In the genomic region with DNA sequence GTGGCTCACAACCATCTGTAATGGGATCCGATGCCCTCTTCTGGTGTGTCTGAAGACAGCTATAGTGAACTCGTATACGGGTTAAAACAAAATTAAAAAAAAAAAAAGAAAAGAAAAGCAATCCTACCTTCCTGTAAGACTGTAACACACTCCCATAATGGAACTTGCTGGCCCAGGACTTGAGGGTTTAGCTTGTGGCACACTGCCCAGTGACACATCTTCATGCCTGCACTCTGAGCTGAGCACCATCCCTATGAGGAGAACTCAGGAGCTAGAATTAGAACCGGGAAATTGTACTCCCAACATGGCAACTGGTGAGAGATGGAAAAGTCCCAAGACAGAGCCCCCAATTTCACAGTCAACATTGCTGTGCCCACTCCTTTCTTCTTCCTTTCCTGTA, we compare ENCODE assay signal across 35 mouse cellular contexts. TPM values are rescaled to one million over a fixed set of nuclear protein-coding genes. Genes with fewer than 3 reads are reported as not detected.
DNase-seq lines count a peak whose midpoint lies in the region; ATAC-seq and TF ChIP-seq lines count a peak whose summit lies in the region.
"Had no signal": no experiment of that assay in that cellular context is flagged by ENCODE, and none has a peak within 500 bp of the region (broad histone marks: within the 10 kb centered on the region; RNA-seq: fewer than 3 reads in every experiment).

No protein-coding gene starts in this region.

- no peak overlapping the region for H3K4me3 ChIP-seq in intestine, postnatal 0 days (ENCODE audit: low read depth, low read length)
- H3K4me3 ChIP-seq in intestine, embryonic 15.5 days (replicated peaks): no peak overlapping the region
- H3K4me3 ChIP-seq in testis, adult 2 months (ENCODE audit: control insufficient read depth, low read depth, low read length): peak overlapping the region; percentile 92

- no peak overlapping the region for H3K9ac ChIP-seq in intestine, postnatal 0 days (ENCODE audit: low read depth, low read length)
- no peak overlapping the region for H3K9ac ChIP-seq in intestine, embryonic 15.5 days
- H3K9ac ChIP-seq: hindbrain, embryonic 14.5 days; stomach, embryonic 15.5 days had no signal

- no peaks in the 10 kb centered on the region for H3K9me3 ChIP-seq in intestine, postnatal 0 days (ENCODE audit: control insufficient read depth)
- H3K9me3 ChIP-seq in intestine, embryonic 15.5 days: no peaks in the 10 kb centered on the region
- H3K9me3 ChIP-seq: heart, embryonic 10.5 days; limb, embryonic 13.5 days; liver, embryonic 15.5 days; lung, embryonic 15.5 days; stomach, embryonic 15.5 days had no signal

- peak overlapping the region; percentile 60; the same call in 1 of the 2 replicates for H3K4me2 ChIP-seq in intestine, postnatal 0 days (replicated peaks; ENCODE audit: low read depth)
- no peak overlapping the region for H3K4me2 ChIP-seq in intestine, embryonic 15.5 days (replicated peaks)

- H3K4me1 ChIP-seq in intestine, postnatal 0 days (replicated peaks; ENCODE audit: control insufficient read depth, insufficient read depth, low read length): peaks cover 4% of the 10 kb centered on the region; the same call in 1 of the 2 replicates
- H3K4me1 ChIP-seq in intestine, embryonic 15.5 days (replicated peaks): no peaks in the 10 kb centered on the region; the same call in 1 of the 2 replicates
- peaks cover 7% of the 10 kb centered on the region for H3K4me1 ChIP-seq in testis, adult 2 months (ENCODE audit: control insufficient read depth, insufficient read depth, low read length)

- H3K27ac ChIP-seq in intestine, postnatal 0 days (ENCODE audit: low read depth, low read length): no peak overlapping the region
- H3K27ac ChIP-seq in intestine, embryonic 15.5 days: no peak overlapping the region
- no peak overlapping the region for H3K27ac ChIP-seq in testis, adult 2 months (ENCODE audit: control insufficient read depth, insufficient read depth, low read depth, low read length)
- H3K27ac ChIP-seq: hindbrain, embryonic 14.5 days; neural tube, embryonic 12.5 days had no signal

- 90% methylated on average over 4 of the region's 4 CpGs for WGBS in intestine, postnatal 0 days
- 92% methylated on average over 4 of the region's 4 CpGs for WGBS in intestine, embryonic 15.5 days

- no peak for TF ChIP-seq CTCF in intestine, postnatal 0 days (IDR thresholded peaks at IDR 0.05; ENCODE audit: low read depth)
- no peak for TF ChIP-seq CTCF in testis, adult 2 months (IDR thresholded peaks at IDR 0.05; ENCODE audit: control insufficient read depth, insufficient read depth, insufficient replicate concordance, low read depth, low read length)

- ATAC-seq in intestine, postnatal 0 days: no peak
- no peak for ATAC-seq in intestine, embryonic 15.5 days
- ATAC-seq: activated CD4-positive, CD25-positive, alpha-beta regulatory T cell, adult 4 months had no signal

- no peak for TF ChIP-seq POLR2A in testis, adult 2 months (IDR thresholded peaks at IDR 0.05; ENCODE audit: control insufficient read depth, low read depth, low read length)

- peaks cover 13% of the 10 kb centered on the region for H3K36me3 ChIP-seq in intestine, postnatal 0 days (ENCODE audit: control insufficient read depth, insufficient read depth)
- H3K36me3 ChIP-seq in intestine, embryonic 15.5 days: no peaks in the 10 kb centered on the region
- no peaks in the 10 kb centered on the region for H3K36me3 ChIP-seq in testis, adult 2 months (ENCODE audit: control insufficient read depth, insufficient read depth, low read length)
- H3K36me3 ChIP-seq: neural tube, embryonic 12.5 days had no signal

- no peaks in the 10 kb centered on the region for H3K27me3 ChIP-seq in intestine, postnatal 0 days (replicated peaks; ENCODE audit: control insufficient read depth, insufficient read depth, low read length)
- no peaks in the 10 kb centered on the region for H3K27me3 ChIP-seq in intestine, embryonic 15.5 days (replicated peaks)
- no peaks in the 10 kb centered on the region for H3K27me3 ChIP-seq in testis, adult 2 months (ENCODE audit: control insufficient read depth, insufficient read depth, low read length)
- H3K27me3 ChIP-seq: limb, embryonic 13.5 days; liver, embryonic 15.5 days; lung, embryonic 15.5 days; neural tube, embryonic 12.5 days; stomach, embryonic 15.5 days had no signal

- peak; percentile 15 for DNase-seq in adrenal gland, postnatal 25 days
- no peak for DNase-seq in adrenal gland, postnatal 36 days
- no peak for DNase-seq in testis, postnatal 10 days (ENCODE audit: low spot score)
- DNase-seq in retina, embryonic 14.5 days (ENCODE audit: low spot score): no peak
- no peak for DNase-seq in right cerebral cortex, postnatal 4 days
- DNase-seq: adrenal gland, adult 2 months; cerebellum, adult 8-10 months; cerebellum, postnatal 25 days; kidney, adult 8-10 months; kidney, postnatal 4 days; lung, postnatal 36 days; thymus, adult 2 months; thymus, postnatal 36 days had no signal

RNA-seq across cellular contexts. Expression of a gene that starts 0.9 kb away (rescaled TPM):
- 20.6 and 32.9 TPM in 2 replicates for total RNA-seq in adrenal gland, postnatal 25 days (2021)
- 10 to 100 TPM; 29.3 to 33.2 TPM for total RNA-seq in adrenal gland, postnatal 36 days (2021)
- 23.4 and 25.1 TPM in 2 replicates for polyA plus RNA-seq in intestine, postnatal 0 days (2015; fragmentation: Nextera tagmentation; extraction: Ambion mirVana)
- polyA plus RNA-seq in intestine, embryonic 15.5 days (2015; fragmentation: Nextera tagmentation; extraction: Ambion mirVana): 16.1 and 17.7 TPM in 2 replicates
- 3.8 and 4.1 TPM in 2 replicates for polyA plus RNA-seq in testis, adult 2 months (2012; rRNA removed)

RNA-seq across cellular contexts. Expression of a gene that starts 23.5 kb away (rescaled TPM):
- 0.43 TPM in 1 of 2 replicates, not detected in the other for total RNA-seq in adrenal gland, postnatal 25 days (2021)
- total RNA-seq in adrenal gland, postnatal 36 days (2021): not detected
- polyA plus RNA-seq in intestine, postnatal 0 days (2015; fragmentation: Nextera tagmentation; extraction: Ambion mirVana): 0.25 TPM in 2 replicates
- polyA plus RNA-seq in intestine, embryonic 15.5 days (2015; fragmentation: Nextera tagmentation; extraction: Ambion mirVana): 0.08 and 0.11 TPM in 2 replicates
- 0.17 and 0.25 TPM in 2 replicates for polyA plus RNA-seq in testis, adult 2 months (2012; rRNA removed)
- total RNA-seq: gastrocnemius, adult 8-10 months; gastrocnemius, postnatal 4 days; hematopoietic stem cell, adult 5-6 weeks; layer of hippocampus, postnatal 25 days; megakaryocyte, adult 5-6 weeks had no signal
- polyA plus RNA-seq: adrenal gland, adult 2 months; erythroblast, embryonic 14.5 days; forebrain, embryonic 11.5 days; forebrain, embryonic 16.5 days; heart, postnatal 0 days; limb, embryonic 13.5 days; midbrain, embryonic 11.5 days; neural tube, embryonic 12.5 days; small intestine, adult 2 months; thymus, adult 2 months had no signal

RNA-seq across cellular contexts. Expression of a gene that starts 33.0 kb away (rescaled TPM):
- 28.9 and 43.5 TPM in 2 replicates for total RNA-seq in adrenal gland, postnatal 25 days (2021)
- 10 to 100 TPM; 30.0 to 44.4 TPM for total RNA-seq in adrenal gland, postnatal 36 days (2021)
- 113 and 114 TPM in 2 replicates for polyA plus RNA-seq in intestine, postnatal 0 days (2015; fragmentation: Nextera tagmentation; extraction: Ambion mirVana)
- polyA plus RNA-seq in intestine, embryonic 15.5 days (2015; fragmentation: Nextera tagmentation; extraction: Ambion mirVana): 111 and 117 TPM in 2 replicates
- 9.3 and 11.7 TPM in 2 replicates for polyA plus RNA-seq in testis, adult 2 months (2012; rRNA removed)
- polyA plus RNA-seq: erythroblast, embryonic 14.5 days had no signal

RNA-seq across cellular contexts. Expression of a gene that starts 47.9 kb away (rescaled TPM):
- total RNA-seq in adrenal gland, postnatal 25 days (2021): 27.8 and 33.9 TPM in 2 replicates
- total RNA-seq in adrenal gland, postnatal 36 days (2021): 10 to 100 TPM; 26.5 to 28.3 TPM
- polyA plus RNA-seq in intestine, postnatal 0 days (2015; fragmentation: Nextera tagmentation; extraction: Ambion mirVana): 64.7 and 65.1 TPM in 2 replicates
- polyA plus RNA-seq in intestine, embryonic 15.5 days (2015; fragmentation: Nextera tagmentation; extraction: Ambion mirVana): 50.1 and 51.8 TPM in 2 replicates
- polyA plus RNA-seq in testis, adult 2 months (2012; rRNA removed): 12.6 and 17.3 TPM in 2 replicates

RNA-seq across cellular contexts. Expression of a gene that starts 48.1 kb away (rescaled TPM):
- 31.8 and 38.5 TPM in 2 replicates for total RNA-seq in adrenal gland, postnatal 25 days (2021)
- 10 to 100 TPM; 37.3 to 38.3 TPM for total RNA-seq in adrenal gland, postnatal 36 days (2021)
- polyA plus RNA-seq in intestine, postnatal 0 days (2015; fragmentation: Nextera tagmentation; extraction: Ambion mirVana): 6.8 and 7.0 TPM in 2 replicates
- 10.0 and 10.7 TPM in 2 replicates for polyA plus RNA-seq in intestine, embryonic 15.5 days (2015; fragmentation: Nextera tagmentation; extraction: Ambion mirVana)
- polyA plus RNA-seq in testis, adult 2 months (2012; rRNA removed): 14.8 and 16.1 TPM in 2 replicates
